Mouse (Mus musculus): ENCODE measurements around the gene Nell2.

GRCm38 (mm10) chr15:95070881-95071280, 457.5 kb downstream of the Nell2 start:
- TF ChIP-seq POLR2A (IDR thresholded peaks at IDR 0.05; ENCODE audit: borderline replicate concordance, extremely low read depth, low read depth, low read length) (no peak), CTCF (IDR thresholded peaks at IDR 0.05; ENCODE audit: insufficient read depth, low read length) (no peak)
